Mouse (Mus musculus): ENCODE measurements around the gene Krtap4-2. TPM values are rescaled to one million over a fixed set of nuclear protein-coding genes. Genes with fewer than 3 reads are reported as not detected.
"Not testable (repeated sequence)": the region's sequence is repeated elsewhere in the genome, so short reads cannot be mapped to it uniquely, and the experiment has no call there.

The Krtap4-2 gene
- not detected for total RNA-seq (2021)
- long read RNA-seq, experiment 1: 0 reads
- long read RNA-seq, experiment 2: 0 reads

- intact Hi-C loops (cut with DNase I): no loop called here
- no peak for DNase-seq
These were observed at the start of gene Krtap4-2 for GRCm38 (mm10) chr11:99634653-99635134. Krtap4-2 (minus strand) TSS chr11:99635084.

DNA sequence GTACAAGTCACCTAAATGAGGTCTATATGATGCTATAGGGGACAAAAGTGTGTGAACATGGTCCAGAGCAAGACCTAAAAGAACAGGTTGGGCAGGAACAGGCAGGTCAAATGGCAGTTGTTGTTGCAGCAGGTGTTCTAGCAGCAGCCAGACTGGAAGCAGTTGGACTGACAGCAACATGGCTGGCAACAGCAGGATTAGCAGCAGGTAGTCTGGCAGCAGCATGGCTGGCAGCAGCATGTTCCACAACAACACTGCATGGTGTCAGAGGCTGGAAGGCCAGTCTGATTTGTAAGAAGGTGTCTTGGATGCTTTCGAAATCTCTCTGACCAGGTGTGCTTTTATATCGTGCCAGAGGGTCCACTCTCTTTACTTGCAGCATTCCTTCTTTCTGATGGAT is 48.6 kb upstream of the Krtap4-2 start:
- no peak for DNase-seq
- intact Hi-C loops (cut with DNase I): no loop called here

GRCm38 (mm10) chr11:99665860-99666259 is 31.0 kb upstream of the Krtap4-2 start, which contains the start of gene Krtap4-6:
Krtap4-6 (minus strand) TSS chr11:99665960.
- no peak for DNase-seq

GRCm38 (mm10) chr11:99662802-99663201 is 27.9 kb upstream of the Krtap4-2 start:
- intact Hi-C loops (cut with DNase I): no loop called here
- no peak for DNase-seq

More at GRCm38 (mm10) chr11:99665860-99666259, 31.0 kb upstream of the Krtap4-2 start, which contains the start of gene Krtap4-6:
- intact Hi-C loops (cut with DNase I): no loop called here

DNA sequence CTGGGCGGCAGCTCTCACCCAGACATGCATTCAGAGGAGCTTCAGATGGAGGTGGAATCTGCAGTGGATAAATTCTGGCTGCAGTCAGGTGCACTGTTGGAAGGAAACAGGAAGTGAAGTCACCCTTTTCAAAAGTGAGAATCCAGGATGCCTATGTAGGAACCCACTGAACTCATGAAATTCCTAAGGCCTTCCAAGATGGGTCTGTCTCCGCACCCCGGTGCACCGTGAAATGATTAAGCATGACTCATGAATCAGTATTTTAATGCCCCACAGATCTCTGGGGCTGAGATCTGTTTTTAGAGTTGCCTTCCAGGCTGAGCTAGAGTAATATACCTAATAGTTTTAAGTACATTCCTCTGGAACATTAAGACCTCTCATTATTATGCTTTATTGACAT is 24.4 kb upstream of the Krtap4-2 start:
- intact Hi-C loops (cut with DNase I): no loop called here
- DNase-seq: no peak

GRCm38 (mm10) chr11:99658467-99659010 is 23.7 kb upstream of the Krtap4-2 start, which contains the start of gene Gm11563:
Gm11563 (minus strand) TSS chr11:99658960.
- DNase-seq; intact Hi-C loops (cut with DNase I): not testable (repeated sequence)

- intact Hi-C loops (cut with DNase I): no loop called here
- no peak for DNase-seq
These were observed 22.2 kb upstream of the Krtap4-2 start for GRCm38 (mm10) chr11:99657051-99657450.

DNA sequence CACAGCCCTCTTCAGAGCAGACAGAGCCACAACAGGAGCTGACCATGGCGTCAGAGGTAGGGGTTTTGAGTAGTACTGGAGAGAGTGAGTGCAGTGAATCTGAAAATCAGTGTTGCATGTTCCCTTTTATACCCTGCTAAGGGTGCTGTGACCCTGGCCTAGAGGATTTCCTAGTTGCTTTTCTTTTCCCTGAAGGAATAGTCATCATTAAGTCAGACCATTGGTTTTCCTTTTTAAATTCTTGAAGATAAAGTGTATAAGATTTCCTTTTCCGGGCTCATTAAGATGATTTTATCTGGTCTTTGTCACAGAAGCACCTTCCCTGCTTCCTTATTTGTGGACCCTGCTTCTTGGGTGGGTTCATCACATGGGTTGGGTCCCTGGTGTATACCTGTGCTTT is 15.3 kb upstream of the Krtap4-2 start, which contains the start of gene Gm11555:
Gm11555 (minus strand) TSS at position 101 of the 400 bp plus-strand sequence.
- no peak for DNase-seq
- intact Hi-C loops (cut with DNase I): no loop called here

DNA sequence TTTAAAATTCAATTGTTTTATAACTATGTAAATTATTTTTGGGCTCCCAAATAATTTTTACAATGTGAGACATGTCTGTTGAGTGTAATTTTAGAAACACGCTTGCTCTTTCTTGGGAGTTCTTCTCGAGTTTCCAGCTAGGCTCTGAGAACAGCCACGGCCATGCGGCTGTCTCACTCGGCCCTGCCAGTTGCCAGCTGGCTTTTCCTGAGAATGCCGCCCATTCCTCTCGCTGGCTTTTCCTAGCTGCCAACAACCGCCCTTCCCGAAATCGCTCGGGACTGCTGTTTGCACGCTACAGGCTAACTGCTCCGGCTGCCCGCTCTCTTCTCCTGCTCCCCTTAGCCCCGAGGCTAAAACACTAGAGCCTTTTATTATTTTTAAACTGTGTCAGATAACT is 11.6 kb upstream of the Krtap4-2 start:
- intact Hi-C loops (cut with DNase I): no loop called here
- no peak for DNase-seq

DNA sequence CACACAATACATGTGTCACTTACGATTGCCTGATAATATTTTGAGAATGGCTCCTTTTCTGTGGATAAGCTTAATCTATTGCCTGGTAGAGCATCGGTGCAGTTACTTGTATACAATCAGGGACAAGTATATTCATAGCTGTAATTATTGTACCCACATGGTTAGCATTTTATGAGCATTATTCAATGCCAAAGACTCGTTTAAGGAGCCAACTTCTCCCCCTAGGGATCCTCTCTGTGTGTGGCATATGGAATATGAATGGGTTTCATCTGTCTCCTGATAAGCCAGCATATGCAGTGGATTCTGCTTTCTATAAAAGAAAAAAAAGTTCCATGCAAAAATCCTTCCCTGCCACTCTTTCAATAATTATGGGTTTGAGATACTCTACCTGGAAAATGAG is 9.5 kb upstream of the Krtap4-2 start:
- intact Hi-C loops (cut with DNase I): no loop called here
- no peak for DNase-seq

- intact Hi-C loops (cut with DNase I); DNase-seq: not testable (repeated sequence)
These were observed 8.8 kb upstream of the Krtap4-2 start, which contains the start of gene Krtap4-7 for GRCm38 (mm10) chr11:99643635-99644139. Krtap4-7 (minus strand) TSS chr11:99644089.

- intact Hi-C loops (cut with DNase I): no loop called here
- no peak for DNase-seq
These were observed 6.0 kb upstream of the Krtap4-2 start for GRCm38 (mm10) chr11:99640926-99641325.

DNA sequence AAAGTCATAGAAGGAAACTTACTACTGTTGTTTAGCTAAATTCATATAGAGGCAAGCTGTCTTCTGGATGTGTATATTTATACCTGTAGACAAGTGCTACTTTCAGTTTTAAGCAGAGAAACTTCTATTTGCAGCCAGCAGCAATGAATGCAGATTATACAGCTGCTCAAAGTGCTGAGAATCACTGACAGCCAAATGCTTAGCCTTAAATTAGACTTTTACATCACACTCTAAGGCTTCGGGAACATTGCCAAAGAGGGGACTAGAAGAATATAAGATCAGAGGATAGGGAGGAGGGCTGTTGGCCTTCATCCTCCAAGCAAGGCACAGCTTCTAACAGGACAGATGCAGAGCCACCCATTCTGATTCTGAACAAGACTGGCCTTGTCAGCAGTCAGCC is 2.2 kb upstream of the Krtap4-2 start:
- intact Hi-C loops (cut with DNase I): no loop called here
- DNase-seq: no peak

DNA sequence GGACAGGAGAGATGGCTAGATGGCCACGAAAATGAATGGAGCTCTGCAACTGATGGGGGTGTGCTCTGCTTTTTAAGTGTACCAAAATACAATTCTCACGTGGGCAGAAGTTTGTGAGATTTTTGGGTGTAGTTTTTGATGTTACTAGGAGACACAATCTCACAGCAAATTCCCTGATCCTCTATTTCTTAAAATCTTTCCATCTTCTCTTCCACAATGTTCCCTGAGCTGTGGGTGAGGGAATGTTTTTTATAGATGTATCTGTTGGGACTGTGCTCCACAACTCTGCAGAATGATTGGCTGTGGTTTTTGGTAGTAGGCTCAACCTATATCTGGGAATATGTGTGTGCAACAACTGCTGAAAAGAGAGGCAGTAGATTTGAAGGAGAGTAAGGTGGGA is 1.6 kb downstream of the Krtap4-2 start:
- DNase-seq: no peak
- intact Hi-C loops (cut with DNase I): no loop called here

DNA sequence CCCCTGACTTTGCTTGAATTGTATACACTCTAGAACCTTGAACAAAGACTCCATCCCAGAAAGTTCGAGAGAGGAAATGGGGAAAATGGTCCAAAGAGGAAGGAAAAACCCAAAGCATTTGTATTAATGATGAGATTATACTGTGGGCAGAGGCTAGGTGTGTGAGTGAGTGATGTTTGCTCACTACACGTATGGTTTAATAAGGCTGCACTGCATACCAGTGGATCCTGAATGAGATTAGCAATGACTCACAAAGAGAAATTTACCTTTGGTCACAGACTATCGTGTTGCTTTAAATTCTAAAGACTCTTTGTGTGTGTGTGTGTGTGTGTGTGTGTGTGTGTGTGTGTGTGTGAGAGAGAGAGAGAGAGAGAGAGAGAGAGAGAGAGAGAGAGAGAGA is 4.0 kb downstream of the Krtap4-2 start:
- intact Hi-C loops (cut with DNase I): no loop called here
- DNase-seq: no peak

GRCm38 (mm10) chr11:99628138-99628537 is 6.7 kb downstream of the Krtap4-2 start, which contains the start of gene Krtap4-1:
Krtap4-1 (minus strand) TSS chr11:99628238.
- intact Hi-C loops (cut with DNase I): no loop called here

DNA sequence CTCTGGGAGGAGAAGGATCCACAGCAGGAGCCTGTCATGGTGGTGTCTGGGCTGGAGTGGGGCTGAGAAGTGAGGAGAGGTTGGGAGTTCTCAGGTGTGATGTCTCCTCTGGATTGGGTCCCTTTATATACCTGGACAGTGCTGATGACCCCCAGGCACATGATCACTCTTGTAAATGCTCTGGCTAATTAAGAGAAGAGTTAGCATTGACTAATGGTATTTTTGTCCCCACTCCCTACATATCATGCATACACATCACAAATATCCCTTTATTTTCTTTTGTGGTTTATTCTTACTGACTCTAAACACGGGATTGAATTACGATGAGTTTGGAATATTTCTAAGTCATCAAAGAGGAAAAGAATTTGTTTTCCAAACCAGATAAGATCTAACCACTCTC is 14.5 kb downstream of the Krtap4-2 start, which contains the start of gene Gm11562:
Gm11562 (minus strand) TSS at position 101 of the 400 bp plus-strand sequence.
- DNase-seq: no peak
- intact Hi-C loops (cut with DNase I): no loop called here

More at GRCm38 (mm10) chr11:99628138-99628537, 6.7 kb downstream of the Krtap4-2 start, which contains the start of gene Krtap4-1:
- DNase-seq: no peak

DNA sequence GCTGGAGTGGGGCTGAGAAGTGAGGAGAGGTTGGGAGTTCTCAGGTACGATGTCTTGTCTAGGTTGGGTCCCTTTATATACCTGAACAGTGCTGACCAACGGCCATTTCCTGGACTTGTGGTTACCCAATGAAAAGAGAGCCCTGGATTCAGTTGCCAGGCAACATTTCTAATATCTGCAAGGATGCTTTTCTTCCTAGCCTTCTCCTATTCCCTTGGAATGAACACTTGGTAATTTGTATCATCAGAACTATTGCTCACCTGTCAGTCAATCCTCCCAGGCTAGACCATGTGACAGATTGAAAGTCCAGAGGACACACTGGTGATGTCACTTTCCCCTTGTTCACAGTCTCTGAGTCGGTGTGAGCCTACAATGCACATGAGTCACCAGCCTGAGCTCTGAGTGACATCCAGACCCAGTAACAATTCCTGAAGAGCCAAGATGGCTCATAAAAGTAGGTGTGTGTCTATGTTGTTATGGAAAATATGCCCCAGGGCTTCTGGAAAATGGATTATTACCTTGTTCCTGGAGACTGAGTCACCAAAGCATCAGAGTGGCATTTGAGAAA is 20.0 kb downstream of the Krtap4-2 start, which contains the start of gene Krtap2-4:
Krtap2-4 (minus strand) TSS at position 51 of the 568 bp plus-strand sequence.
- intact Hi-C loops (cut with DNase I): no loop called here
- DNase-seq: no peak

- intact Hi-C loops (cut with DNase I): not testable (repeated sequence)
These were observed 24.8 kb downstream of the Krtap4-2 start, which contains the start of gene Gm11937 for GRCm38 (mm10) chr11:99610089-99610488. Gm11937 (minus strand) TSS chr11:99610189.

GRCm38 (mm10) chr11:99609126-99609525 is 25.8 kb downstream of the Krtap4-2 start:
- intact Hi-C loops (cut with DNase I): no loop called here
- DNase-seq: no peak

More at GRCm38 (mm10) chr11:99610089-99610488, 24.8 kb downstream of the Krtap4-2 start, which contains the start of gene Gm11937:
- DNase-seq: not testable (repeated sequence)

- intact Hi-C loops (cut with DNase I); DNase-seq: not testable (repeated sequence)
These were observed 31.7 kb downstream of the Krtap4-2 start, which contains the start of gene Gm11938 for GRCm38 (mm10) chr11:99603208-99603607. Gm11938 (minus strand) TSS chr11:99603308.
